Mouse (Mus musculus): ENCODE results near the gene Gcm1. TPM values are rescaled to one million over a fixed set of nuclear protein-coding genes. Genes with fewer than 3 reads are reported as not detected.

Gcm1 gene
- polyA plus RNA-seq, 1 experiment from 2014 or later, result not detected

DNA sequence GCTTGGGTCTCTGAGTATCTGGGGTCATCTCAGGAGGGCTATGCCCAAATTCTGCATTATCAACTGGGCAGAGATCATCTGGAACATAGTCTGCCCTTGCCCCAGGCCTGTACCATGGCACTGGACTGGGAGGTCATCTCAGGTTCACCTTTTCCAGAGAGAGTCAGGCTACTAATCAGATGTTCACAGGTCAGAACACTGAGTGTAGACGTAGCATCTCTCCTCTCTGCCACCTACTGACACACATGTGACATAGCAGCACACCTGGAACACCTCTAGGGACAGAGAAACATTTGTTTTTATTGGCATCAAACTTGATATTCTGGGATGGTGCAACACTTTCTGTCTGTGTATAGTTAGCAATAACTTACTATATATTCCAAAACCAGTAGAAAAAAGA, 37.9 kb upstream of the Gcm1 start:
- DNase-seq (ENCODE audit: low spot score) (no peak), ATAC-seq (replicated peaks; ENCODE audit: low FRiP score) (no peak)
- Histone ChIP-seq H3K9ac (ENCODE audit: low read length) (no peak overlapping the region), H3K36me3 (ENCODE audit: control insufficient read depth, insufficient read depth, low read length) (no peaks in the 10 kb centered on the region), H3K4me1 (replicated peaks; ENCODE audit: control insufficient read depth, insufficient read depth, low read length) (no peaks in the 10 kb centered on the region), H3K27me3 (ENCODE audit: control insufficient read depth, insufficient read depth, low read length) (no peaks in the 10 kb centered on the region), H3K9me3 (ENCODE audit: control insufficient read depth, low read length) (no peaks in the 10 kb centered on the region), H3K27ac (ENCODE audit: low read depth, low read length) (no peak overlapping the region), H3K4me3 (ENCODE audit: low read depth, low read length) (no peak overlapping the region), H3K4me2 (ENCODE audit: low read depth, low read length, severe bottlenecking) (no peak overlapping the region)
- 35% methylated on average over 1 of the region's 1 CpGs for WGBS

DNA sequence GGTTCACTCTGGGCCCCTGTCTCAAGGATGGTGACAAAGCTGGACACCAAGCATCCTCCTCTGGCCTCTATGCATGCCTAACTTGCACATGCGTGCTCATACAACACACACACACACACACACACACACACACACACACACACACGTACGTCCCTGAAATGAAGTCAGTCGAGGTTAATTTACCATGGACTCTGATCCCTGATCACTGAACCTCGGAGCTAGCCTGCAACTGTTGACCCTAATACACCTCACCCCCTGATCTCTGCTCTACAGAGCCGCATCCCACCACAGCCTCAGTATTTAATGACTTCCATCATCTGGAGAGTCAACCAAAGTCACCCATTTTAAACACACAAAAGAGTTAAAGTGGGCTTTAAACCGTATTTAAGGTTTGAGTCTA, 35.9 kb upstream of the Gcm1 start:
- H3K9ac ChIP-seq (ENCODE audit: low read length), result no peak overlapping the region
- no peak overlapping the region for H3K27ac ChIP-seq (ENCODE audit: low read depth, low read length)
- H3K4me2 ChIP-seq (ENCODE audit: low read depth, low read length, severe bottlenecking), result no peak overlapping the region
- H3K27me3 ChIP-seq (ENCODE audit: control insufficient read depth, insufficient read depth, low read length), result no peaks in the 10 kb centered on the region
- DNase-seq (ENCODE audit: low spot score), result no peak
- WGBS, result 91% methylated on average over 7 of the region's 7 CpGs
- no peak for ATAC-seq (replicated peaks; ENCODE audit: low FRiP score)
- H3K4me3 ChIP-seq (ENCODE audit: low read depth, low read length), result no peak overlapping the region
- H3K36me3 ChIP-seq (ENCODE audit: control insufficient read depth, insufficient read depth, low read length), result no peaks in the 10 kb centered on the region
- H3K9me3 ChIP-seq (ENCODE audit: control insufficient read depth, low read length), result no peaks in the 10 kb centered on the region
- H3K4me1 ChIP-seq (replicated peaks; ENCODE audit: control insufficient read depth, insufficient read depth, low read length), result no peaks in the 10 kb centered on the region

DNA sequence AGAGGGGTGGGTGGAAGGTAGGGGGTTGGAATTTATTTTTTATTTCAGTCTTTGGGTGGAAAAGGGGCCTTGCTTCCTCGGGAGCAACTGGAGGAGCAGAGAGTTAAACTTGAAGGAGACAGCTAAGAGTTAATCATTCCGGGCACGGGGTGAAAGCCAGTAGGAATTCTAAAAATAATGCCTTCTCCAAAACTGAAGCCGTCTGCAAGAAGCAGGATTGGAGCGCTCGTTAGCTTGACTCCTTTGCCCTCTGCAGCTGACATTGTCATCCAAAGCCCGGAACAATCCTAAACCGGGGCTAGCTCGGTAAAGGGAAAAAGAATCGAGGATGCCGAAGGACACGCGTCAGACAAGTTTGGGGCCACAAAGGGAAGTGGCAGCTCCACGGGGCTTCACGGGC, 35.4 kb upstream of the Gcm1 start:
- peaks cover 4% of the 10 kb centered on the region; the same call in 1 of the 2 replicates for H3K4me1 ChIP-seq (replicated peaks; ENCODE audit: control insufficient read depth, insufficient read depth, low read length)
- no peak for ATAC-seq (replicated peaks; ENCODE audit: low FRiP score)
- no peak overlapping the region for H3K4me2 ChIP-seq (ENCODE audit: low read depth, low read length, severe bottlenecking)
- 67% methylated on average over 15 of the region's 15 CpGs for WGBS
- no peaks in the 10 kb centered on the region for H3K9me3 ChIP-seq (ENCODE audit: control insufficient read depth, low read length)
- H3K36me3 ChIP-seq (ENCODE audit: control insufficient read depth, insufficient read depth, low read length), result no peaks in the 10 kb centered on the region
- H3K4me3 ChIP-seq (ENCODE audit: low read depth, low read length), result no peak overlapping the region
- no peak overlapping the region for H3K27ac ChIP-seq (ENCODE audit: low read depth, low read length)
- H3K27me3 ChIP-seq (ENCODE audit: control insufficient read depth, insufficient read depth, low read length), result no peaks in the 10 kb centered on the region
- H3K9ac ChIP-seq (ENCODE audit: low read length), result no peak overlapping the region
- DNase-seq (ENCODE audit: low spot score), result no peak

DNA sequence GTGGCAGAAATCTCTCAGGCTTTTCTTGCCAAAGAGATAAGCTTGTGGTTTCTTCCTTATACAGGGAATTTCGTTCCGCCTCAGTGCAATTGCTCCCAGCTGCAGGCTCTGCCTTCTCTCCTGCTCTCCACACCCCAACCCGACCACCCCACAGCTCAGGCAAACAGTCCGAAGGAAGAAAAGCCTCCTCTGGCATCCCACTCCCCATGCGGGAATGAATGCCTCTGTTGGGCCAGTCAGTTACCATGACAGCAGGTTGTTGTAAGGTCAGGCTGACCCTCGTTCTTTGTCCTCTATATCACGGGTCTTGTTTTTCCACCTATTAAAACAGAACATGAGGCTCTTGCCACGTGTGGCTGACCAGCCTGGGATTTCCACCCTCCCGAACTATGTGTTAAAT, 30.5 kb upstream of the Gcm1 start:
- Histone ChIP-seq H3K27me3 (ENCODE audit: control insufficient read depth, insufficient read depth, low read length) (no peaks in the 10 kb centered on the region), H3K27ac (ENCODE audit: low read depth, low read length) (no peak overlapping the region), H3K9me3 (ENCODE audit: control insufficient read depth, low read length) (no peaks in the 10 kb centered on the region), H3K4me1 (replicated peaks; ENCODE audit: control insufficient read depth, insufficient read depth, low read length) (peaks cover 6% of the 10 kb centered on the region; the same call in 1 of the 2 replicates), H3K36me3 (ENCODE audit: control insufficient read depth, insufficient read depth, low read length) (no peaks in the 10 kb centered on the region), H3K9ac (ENCODE audit: low read length) (no peak overlapping the region; the same call in 1 of the 2 replicates), H3K4me3 (ENCODE audit: low read depth, low read length) (no peak overlapping the region), H3K4me2 (ENCODE audit: low read depth, low read length, severe bottlenecking) (no peak overlapping the region)
- DNase-seq (ENCODE audit: low spot score) (peak; percentile 62), ATAC-seq (replicated peaks; ENCODE audit: low FRiP score) (peak; percentile 74)
- 14% methylated on average over 9 of the region's 9 CpGs for WGBS

DNA sequence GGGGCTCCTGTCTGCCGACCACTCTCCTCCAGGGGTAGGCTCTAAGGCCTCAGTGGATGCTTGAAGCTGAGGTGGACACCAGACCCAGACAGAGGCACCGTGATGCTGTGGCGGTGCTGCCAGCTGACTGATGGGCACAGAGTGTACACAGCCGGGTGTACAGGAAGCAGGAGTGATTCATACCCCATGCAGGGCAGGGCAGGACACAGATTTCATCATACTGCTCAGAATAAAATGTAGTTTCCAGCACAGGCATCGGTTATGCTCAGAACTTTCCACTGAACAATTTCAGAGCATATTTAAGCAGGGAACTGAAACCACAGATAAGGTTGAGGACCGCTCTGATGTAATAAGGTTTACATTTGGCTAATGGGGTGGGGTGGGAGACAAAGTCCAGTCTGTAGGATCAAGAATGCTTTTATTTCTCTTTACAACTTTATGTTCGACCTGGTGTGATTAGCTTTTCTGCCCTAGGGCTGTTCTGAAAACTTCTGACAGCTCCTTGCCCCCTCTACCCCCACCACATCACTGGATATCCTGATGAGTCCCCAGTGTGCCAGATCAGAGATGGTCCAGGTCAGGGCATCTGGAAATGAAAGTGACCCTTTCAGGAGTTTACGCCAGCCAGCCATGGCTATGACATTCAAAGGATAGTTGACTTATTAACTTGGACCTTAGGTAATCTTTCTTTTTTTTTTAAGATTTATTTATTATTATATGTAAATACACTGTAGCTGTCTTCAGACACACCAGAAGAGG, 29.4 kb upstream of the Gcm1 start:
- Histone ChIP-seq H3K9ac (ENCODE audit: low read length) (no peak overlapping the region), H3K27ac (ENCODE audit: low read depth, low read length) (no peak overlapping the region), H3K27me3 (ENCODE audit: control insufficient read depth, insufficient read depth, low read length) (no peaks in the 10 kb centered on the region), H3K4me2 (ENCODE audit: low read depth, low read length, severe bottlenecking) (no peak overlapping the region), H3K36me3 (ENCODE audit: control insufficient read depth, insufficient read depth, low read length) (no peaks in the 10 kb centered on the region), H3K4me3 (ENCODE audit: low read depth, low read length) (no peak overlapping the region), H3K4me1 (replicated peaks; ENCODE audit: control insufficient read depth, insufficient read depth, low read length) (peaks cover 6% of the 10 kb centered on the region; the same call in 1 of the 2 replicates), H3K9me3 (ENCODE audit: control insufficient read depth, low read length) (no peaks in the 10 kb centered on the region)
- DNase-seq (ENCODE audit: low spot score) (no peak), ATAC-seq (replicated peaks; ENCODE audit: low FRiP score) (no peak)
- 83% methylated on average over 8 of the region's 8 CpGs for WGBS

DNA sequence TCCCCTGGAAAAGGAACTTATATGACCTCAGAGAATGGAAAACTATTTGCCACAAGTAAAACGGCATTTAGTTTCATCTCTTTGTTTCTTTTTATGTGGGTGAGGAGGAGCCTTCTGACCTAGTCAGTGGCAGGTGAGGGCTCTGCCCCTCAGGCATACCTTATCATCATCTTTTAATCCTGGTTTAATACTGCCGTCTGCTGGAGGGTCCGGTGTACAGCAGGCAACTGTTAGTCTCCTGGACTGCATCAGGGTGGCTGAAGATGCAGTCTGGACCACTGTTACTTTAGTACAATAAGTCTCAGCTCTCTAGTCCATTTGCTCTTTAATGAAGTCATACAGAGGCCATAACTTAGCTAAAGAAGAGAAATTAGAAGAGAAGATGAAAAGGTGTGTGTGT, 26.9 kb upstream of the Gcm1 start:
- WGBS, result 19% methylated on average over 3 of the region's 3 CpGs
- DNase-seq (ENCODE audit: low spot score), result peak; percentile 67

DNA sequence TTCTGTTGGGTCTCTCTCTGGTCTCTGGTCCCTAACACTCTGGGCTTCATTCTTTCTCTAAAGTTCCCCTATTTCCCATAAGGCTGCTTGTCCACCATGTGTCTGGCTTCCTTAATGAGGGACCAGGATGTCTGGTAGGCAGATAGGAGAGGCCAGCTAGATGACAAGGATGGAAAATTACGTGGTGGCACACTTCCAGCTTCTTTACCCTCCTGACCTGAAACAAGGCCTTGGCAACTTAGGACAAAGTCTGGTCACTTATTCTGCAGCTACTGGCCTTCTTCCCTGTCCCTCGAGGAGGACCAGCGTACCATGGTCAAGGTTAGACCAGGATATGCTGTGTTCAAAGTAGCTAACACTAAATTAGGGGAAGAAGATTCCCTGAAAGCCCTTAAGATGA, 24.6 kb upstream of the Gcm1 start:
- no peaks in the 10 kb centered on the region for H3K27me3 ChIP-seq (ENCODE audit: control insufficient read depth, insufficient read depth, low read length)
- H3K9me3 ChIP-seq (ENCODE audit: control insufficient read depth, low read length), result no peaks in the 10 kb centered on the region
- no peaks in the 10 kb centered on the region for H3K36me3 ChIP-seq (ENCODE audit: control insufficient read depth, insufficient read depth, low read length)
- ATAC-seq (replicated peaks; ENCODE audit: low FRiP score) (no peak), DNase-seq (ENCODE audit: low spot score) (no peak)
- no peaks in the 10 kb centered on the region for H3K4me1 ChIP-seq (replicated peaks; ENCODE audit: control insufficient read depth, insufficient read depth, low read length)
- H3K4me3 ChIP-seq (ENCODE audit: low read depth, low read length), result no peak overlapping the region
- 76% methylated on average over 3 of the region's 3 CpGs for WGBS
- no peak overlapping the region for H3K27ac ChIP-seq (ENCODE audit: low read depth, low read length)
- no peak overlapping the region for H3K4me2 ChIP-seq (ENCODE audit: low read depth, low read length, severe bottlenecking)
- no peak overlapping the region for H3K9ac ChIP-seq (ENCODE audit: low read length)

More for the DNA sequence above, 26.9 kb upstream of the Gcm1 start:
- Histone ChIP-seq H3K4me3 (ENCODE audit: low read depth, low read length) (no peak overlapping the region), H3K36me3 (ENCODE audit: control insufficient read depth, insufficient read depth, low read length) (no peaks in the 10 kb centered on the region), H3K9me3 (ENCODE audit: control insufficient read depth, low read length) (no peaks in the 10 kb centered on the region), H3K4me1 (replicated peaks; ENCODE audit: control insufficient read depth, insufficient read depth, low read length) (peaks cover 6% of the 10 kb centered on the region; the same call in 1 of the 2 replicates), H3K4me2 (ENCODE audit: low read depth, low read length, severe bottlenecking) (no peak overlapping the region), H3K9ac (ENCODE audit: low read length) (no peak overlapping the region), H3K27me3 (ENCODE audit: control insufficient read depth, insufficient read depth, low read length) (no peaks in the 10 kb centered on the region), H3K27ac (ENCODE audit: low read depth, low read length) (no peak overlapping the region)
- ATAC-seq (replicated peaks; ENCODE audit: low FRiP score), result peak; percentile 70; the same call in 1 of the 2 replicates

DNA sequence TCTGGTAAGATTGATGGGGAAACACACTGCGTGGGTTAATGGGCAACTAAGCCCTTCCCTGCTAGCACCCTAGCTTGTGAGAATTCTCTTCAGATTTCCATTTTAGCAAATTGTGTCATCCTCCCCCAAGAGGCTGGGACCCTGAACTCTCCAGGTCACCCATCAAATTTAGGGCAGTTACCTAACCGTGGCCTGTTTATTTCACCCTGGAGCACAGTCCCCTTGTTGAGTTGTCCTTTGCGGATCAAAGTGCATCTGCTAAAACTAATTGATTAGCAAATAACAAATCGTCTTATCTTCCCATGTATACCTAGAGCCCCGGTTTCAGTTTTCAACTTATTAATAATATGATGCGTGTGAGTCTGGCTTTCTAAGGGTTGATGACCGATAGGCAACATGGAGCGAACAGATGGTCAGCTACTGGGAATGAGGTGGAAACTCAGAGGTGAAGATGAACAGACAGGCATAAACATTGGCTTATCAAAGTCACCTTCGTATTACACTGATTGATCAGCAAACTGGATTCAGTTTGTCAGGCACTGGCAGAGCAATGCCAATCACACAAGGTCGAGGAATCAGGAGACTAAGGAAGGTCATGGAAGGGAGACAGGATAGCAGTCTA, 20.8 kb upstream of the Gcm1 start:
- no peak overlapping the region for H3K27ac ChIP-seq (ENCODE audit: low read depth, low read length)
- H3K4me1 ChIP-seq (replicated peaks; ENCODE audit: control insufficient read depth, insufficient read depth, low read length), result no peaks in the 10 kb centered on the region
- no peak overlapping the region for H3K4me3 ChIP-seq (ENCODE audit: low read depth, low read length)
- H3K9ac ChIP-seq (ENCODE audit: low read length), result no peak overlapping the region
- 91% methylated on average over 10 of the region's 10 CpGs for WGBS
- no peaks in the 10 kb centered on the region for H3K9me3 ChIP-seq (ENCODE audit: control insufficient read depth, low read length)
- H3K27me3 ChIP-seq (ENCODE audit: control insufficient read depth, insufficient read depth, low read length), result no peaks in the 10 kb centered on the region
- DNase-seq (ENCODE audit: low spot score), result no peak
- no peak overlapping the region for H3K4me2 ChIP-seq (ENCODE audit: low read depth, low read length, severe bottlenecking)
- ATAC-seq (replicated peaks; ENCODE audit: low FRiP score), result no peak
- H3K36me3 ChIP-seq (ENCODE audit: control insufficient read depth, insufficient read depth, low read length), result no peaks in the 10 kb centered on the region

DNA sequence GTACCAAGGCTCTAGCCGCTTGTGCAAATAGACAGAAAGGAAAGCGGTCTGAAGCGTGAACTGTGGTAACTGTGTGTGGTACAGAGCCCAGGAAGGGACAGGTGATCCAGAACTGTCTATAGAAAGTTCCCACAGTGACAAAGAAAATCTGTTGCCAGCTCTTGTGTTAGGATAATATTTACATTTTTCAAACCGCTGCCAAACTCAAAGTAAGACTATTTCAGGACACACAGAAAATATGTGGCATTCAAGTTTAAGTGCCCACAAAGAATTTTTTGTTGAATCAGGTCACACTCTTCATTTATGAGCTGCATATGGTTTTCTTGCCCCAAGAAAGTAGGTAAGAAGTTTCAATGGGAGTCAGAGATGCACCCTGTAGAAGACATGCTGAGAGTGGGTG, 18.8 kb upstream of the Gcm1 start:
- H3K9ac ChIP-seq (ENCODE audit: low read length), result no peak overlapping the region
- no peak overlapping the region for H3K27ac ChIP-seq (ENCODE audit: low read depth, low read length)
- H3K9me3 ChIP-seq (ENCODE audit: control insufficient read depth, low read length), result no peaks in the 10 kb centered on the region
- H3K4me3 ChIP-seq (ENCODE audit: low read depth, low read length), result no peak overlapping the region
- H3K36me3 ChIP-seq (ENCODE audit: control insufficient read depth, insufficient read depth, low read length), result no peaks in the 10 kb centered on the region
- no peaks in the 10 kb centered on the region for H3K27me3 ChIP-seq (ENCODE audit: control insufficient read depth, insufficient read depth, low read length)
- no peaks in the 10 kb centered on the region for H3K4me1 ChIP-seq (replicated peaks; ENCODE audit: control insufficient read depth, insufficient read depth, low read length)
- DNase-seq (ENCODE audit: low spot score) (no peak), ATAC-seq (replicated peaks; ENCODE audit: low FRiP score) (no peak)
- WGBS, result 90% methylated on average over 4 of the region's 4 CpGs
- no peak overlapping the region for H3K4me2 ChIP-seq (ENCODE audit: low read depth, low read length, severe bottlenecking)

Data from forebrain, embryonic 11.5 days (tissue).